Mouse (Mus musculus): ENCODE results near the gene Myo15.

- TF ChIP-seq POLR2A (IDR thresholded peaks at IDR 0.05; ENCODE audit: low read depth, low read length): no peak
- TF ChIP-seq CTCF (conservative IDR thresholded peaks at IDR 0.05; ENCODE audit: insufficient read depth, insufficient read length, low read depth, low read length): no peak
These were observed 40.4 kb downstream of the Myo15 start for GRCm38 (mm10) chr11:60509500-60509899.
